Mouse (Mus musculus): ENCODE measurements around the gene Insyn1. TPM values are rescaled to one million over a fixed set of nuclear protein-coding genes. Genes with fewer than 3 reads are reported as not detected.

Insyn1 gene
- 147 and 149 TPM in 2 replicates for polyA plus RNA-seq (2012; rRNA removed)

GRCm38 (mm10) chr9:58487851-58488801, at the start of gene Insyn1:
Insyn1 (plus strand) TSS chr9:58488603.
- peak; percentile 77 to 83 for DNase-seq
- peak within 1 kb of the TSS; percentile 80 for H3K27ac ChIP-seq (ENCODE audit: insufficient read depth, low read length)
- peaks cover 21% of the 10 kb centered on the region for H3K4me1 ChIP-seq (ENCODE audit: control insufficient read depth, insufficient read depth, low read length)
- WGBS: under 1% methylated on average over 104 of the region's 104 CpGs
- H3K27me3 ChIP-seq (ENCODE audit: control insufficient read depth, insufficient read depth, low read length): no peaks in the 10 kb centered on the region
- H3K4me3 ChIP-seq (replicated peaks; ENCODE audit: insufficient read depth, low read depth, low read length): peak within 1 kb of the TSS; percentile 74
- TF ChIP-seq CTCF (IDR thresholded peaks at IDR 0.05; ENCODE audit: borderline replicate concordance, insufficient read depth, low read depth, low read length): no peak
- peak; percentile 10; the same call in 1 of the 2 replicates for TF ChIP-seq POLR2A (IDR thresholded peaks at IDR 0.05; ENCODE audit: borderline replicate concordance, insufficient read depth, low read length)

DNA sequence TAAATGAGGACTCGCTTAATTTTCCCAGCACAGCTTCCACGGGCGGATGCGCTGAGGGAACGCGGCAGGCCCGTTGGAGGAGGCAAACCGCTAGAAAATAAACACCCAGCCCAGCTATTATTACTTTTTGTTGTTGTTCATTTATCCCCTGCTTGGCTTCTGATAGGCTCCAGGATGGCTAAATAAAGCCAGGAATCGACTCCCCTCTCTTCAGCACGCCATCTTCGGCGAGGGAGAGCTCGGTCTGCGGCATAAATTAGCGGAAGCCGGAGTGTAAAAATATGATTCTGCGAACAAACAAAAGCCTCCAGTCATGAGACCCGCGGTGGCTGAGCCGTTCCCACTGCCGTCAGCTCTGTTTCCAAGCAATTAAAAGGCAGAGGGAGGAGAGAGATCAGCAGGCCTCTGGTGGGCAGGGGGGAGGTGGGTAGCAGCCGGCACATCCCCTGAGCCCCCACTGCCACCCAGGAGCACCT, 49.4 kb upstream of the Insyn1 start:
- no peak for DNase-seq
- no peak for TF ChIP-seq POLR2A (IDR thresholded peaks at IDR 0.05; ENCODE audit: borderline replicate concordance, insufficient read depth, low read length)
- TF ChIP-seq CTCF (IDR thresholded peaks at IDR 0.05; ENCODE audit: borderline replicate concordance, insufficient read depth, low read depth, low read length): no peak
- no peaks in the 10 kb centered on the region for H3K27me3 ChIP-seq (ENCODE audit: control insufficient read depth, insufficient read depth, low read length)
- 81% methylated on average over 22 of the region's 22 CpGs for WGBS
- no peak overlapping the region for H3K27ac ChIP-seq (ENCODE audit: insufficient read depth, low read length)
- peaks cover 29% of the 10 kb centered on the region for H3K4me1 ChIP-seq (ENCODE audit: control insufficient read depth, insufficient read depth, low read length)
- H3K4me3 ChIP-seq (replicated peaks; ENCODE audit: insufficient read depth, low read depth, low read length): no peak overlapping the region

- peak; percentile 55 to 76 for DNase-seq
Measured at GRCm38 (mm10) chr9:58440100-58440499, 48.3 kb upstream of the Insyn1 start.

DNA sequence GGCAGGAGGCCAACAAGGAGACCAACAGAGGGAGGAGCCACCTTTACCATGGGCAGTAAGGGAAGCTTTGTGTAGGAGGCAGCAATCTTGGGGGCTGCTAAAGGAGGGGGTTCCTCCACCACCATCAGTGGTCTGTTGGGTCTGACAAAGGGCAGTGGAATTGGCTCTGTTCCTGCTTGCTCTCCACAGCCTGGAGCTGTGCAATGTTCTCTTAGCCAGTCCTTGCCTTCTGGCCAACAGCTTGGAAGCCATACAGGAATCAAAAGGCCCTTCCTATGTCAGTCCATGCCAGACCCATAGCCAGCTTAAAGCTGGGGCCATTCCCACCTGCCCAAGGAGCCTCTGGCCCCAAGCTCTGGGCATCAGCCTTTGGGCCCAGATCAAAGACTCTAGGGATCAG, 47.8 kb upstream of the Insyn1 start:
- peak; percentile 48 to 66 for DNase-seq
- no peak overlapping the region for H3K27ac ChIP-seq (ENCODE audit: insufficient read depth, low read length)
- no peak overlapping the region for H3K4me3 ChIP-seq (replicated peaks; ENCODE audit: insufficient read depth, low read depth, low read length)
- no peak for TF ChIP-seq POLR2A (IDR thresholded peaks at IDR 0.05; ENCODE audit: borderline replicate concordance, insufficient read depth, low read length)
- TF ChIP-seq CTCF (IDR thresholded peaks at IDR 0.05; ENCODE audit: borderline replicate concordance, insufficient read depth, low read depth, low read length): no peak
- no peaks in the 10 kb centered on the region for H3K27me3 ChIP-seq (ENCODE audit: control insufficient read depth, insufficient read depth, low read length)
- peaks cover 29% of the 10 kb centered on the region for H3K4me1 ChIP-seq (ENCODE audit: control insufficient read depth, insufficient read depth, low read length)

More at GRCm38 (mm10) chr9:58440100-58440499, 48.3 kb upstream of the Insyn1 start:
- H3K27me3 ChIP-seq (ENCODE audit: control insufficient read depth, insufficient read depth, low read length): no peaks in the 10 kb centered on the region
- no peak for TF ChIP-seq POLR2A (IDR thresholded peaks at IDR 0.05; ENCODE audit: borderline replicate concordance, insufficient read depth, low read length)
- no peak for TF ChIP-seq CTCF (IDR thresholded peaks at IDR 0.05; ENCODE audit: borderline replicate concordance, insufficient read depth, low read depth, low read length)
- no peak overlapping the region for H3K4me3 ChIP-seq (replicated peaks; ENCODE audit: insufficient read depth, low read depth, low read length)
- 30% methylated on average over 6 of the region's 6 CpGs for WGBS
- peaks cover 29% of the 10 kb centered on the region for H3K4me1 ChIP-seq (ENCODE audit: control insufficient read depth, insufficient read depth, low read length)
- no peak overlapping the region for H3K27ac ChIP-seq (ENCODE audit: insufficient read depth, low read length)

- TF ChIP-seq POLR2A (IDR thresholded peaks at IDR 0.05; ENCODE audit: borderline replicate concordance, insufficient read depth, low read length) (no peak), CTCF (IDR thresholded peaks at IDR 0.05; ENCODE audit: borderline replicate concordance, insufficient read depth, low read depth, low read length) (no peak)
- peak; percentile 40 to 75 for DNase-seq
- Histone ChIP-seq H3K27ac (ENCODE audit: insufficient read depth, low read length) (no peak overlapping the region), H3K4me3 (replicated peaks; ENCODE audit: insufficient read depth, low read depth, low read length) (no peak overlapping the region), H3K4me1 (ENCODE audit: control insufficient read depth, insufficient read depth, low read length) (peaks cover 29% of the 10 kb centered on the region), H3K27me3 (ENCODE audit: control insufficient read depth, insufficient read depth, low read length) (no peaks in the 10 kb centered on the region)
- WGBS: 48% methylated on average over 6 of the region's 6 CpGs
Measured at GRCm38 (mm10) chr9:58441351-58442104, 46.9 kb upstream of the Insyn1 start.

DNA sequence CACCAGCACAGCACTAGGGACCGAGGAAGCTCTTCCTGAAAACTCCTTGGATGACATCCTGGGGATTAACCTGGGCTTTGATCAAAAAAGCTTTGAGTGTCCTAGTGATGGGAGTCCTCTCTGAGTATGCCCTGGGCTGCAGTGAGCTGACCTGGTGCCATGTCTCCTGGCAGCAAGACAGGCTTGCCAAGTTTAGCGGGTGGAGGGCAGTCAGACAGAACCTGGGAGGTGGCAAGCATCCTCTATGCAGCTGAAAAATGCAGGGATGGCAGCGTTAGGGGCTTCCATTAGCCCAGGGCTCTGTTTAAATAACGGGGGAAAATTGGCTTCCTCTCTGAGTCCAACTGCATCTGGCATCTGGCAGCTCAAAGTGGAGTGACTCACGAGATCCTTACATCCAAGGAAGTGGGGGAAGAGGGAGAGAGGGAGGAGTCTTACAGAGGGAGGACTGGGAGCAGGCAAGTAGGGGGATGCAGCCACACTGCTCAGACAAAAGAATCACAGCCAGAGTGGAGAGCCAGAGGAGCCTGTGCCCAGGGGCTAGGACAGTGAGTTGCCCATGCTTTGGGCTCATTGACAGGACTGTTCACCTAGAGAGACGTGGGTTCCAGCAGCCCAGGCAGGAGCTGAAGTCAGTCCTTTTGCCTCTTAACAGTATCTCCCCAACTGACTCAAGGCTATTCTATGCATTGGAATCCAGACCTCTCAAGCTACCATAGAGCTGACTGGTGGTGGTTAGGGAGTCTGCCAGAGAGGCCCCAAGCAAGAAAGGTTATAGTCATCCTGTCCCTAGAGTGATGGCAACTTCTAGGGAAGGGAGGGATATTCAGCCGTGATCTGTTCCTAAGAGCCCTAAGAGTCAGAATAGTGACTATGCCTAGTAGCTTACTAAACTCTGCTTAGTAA, 46.0 kb upstream of the Insyn1 start:
- DNase-seq: peak in 1 of 2 experiments; percentile 32
- no peaks in the 10 kb centered on the region for H3K27me3 ChIP-seq (ENCODE audit: control insufficient read depth, insufficient read depth, low read length)
- H3K4me3 ChIP-seq (replicated peaks; ENCODE audit: insufficient read depth, low read depth, low read length): no peak overlapping the region
- TF ChIP-seq CTCF (IDR thresholded peaks at IDR 0.05; ENCODE audit: borderline replicate concordance, insufficient read depth, low read depth, low read length) (no peak), POLR2A (IDR thresholded peaks at IDR 0.05; ENCODE audit: borderline replicate concordance, insufficient read depth, low read length) (no peak)
- WGBS: 49% methylated on average over 7 of the region's 7 CpGs
- peaks cover 29% of the 10 kb centered on the region for H3K4me1 ChIP-seq (ENCODE audit: control insufficient read depth, insufficient read depth, low read length)
- H3K27ac ChIP-seq (ENCODE audit: insufficient read depth, low read length): no peak overlapping the region

- H3K4me1 ChIP-seq (ENCODE audit: control insufficient read depth, insufficient read depth, low read length): peaks cover 29% of the 10 kb centered on the region
- TF ChIP-seq CTCF (IDR thresholded peaks at IDR 0.05; ENCODE audit: borderline replicate concordance, insufficient read depth, low read depth, low read length) (no peak), POLR2A (IDR thresholded peaks at IDR 0.05; ENCODE audit: borderline replicate concordance, insufficient read depth, low read length) (no peak)
- no peak overlapping the region for H3K27ac ChIP-seq (ENCODE audit: insufficient read depth, low read length)
- no peak for DNase-seq
- H3K4me3 ChIP-seq (replicated peaks; ENCODE audit: insufficient read depth, low read depth, low read length): no peak overlapping the region
- whole genome bisulfite sequencing: 91% methylated on average over 3 of the region's 3 CpGs
- H3K27me3 ChIP-seq (ENCODE audit: control insufficient read depth, insufficient read depth, low read length): no peaks in the 10 kb centered on the region
Measured at GRCm38 (mm10) chr9:58443061-58443460, 45.3 kb upstream of the Insyn1 start.
